Mouse (Mus musculus): ENCODE data around the gene Hnrnph1.

Gene Hnrnph1

GRCm38 (mm10) chr11:50415563-50416241, 38.9 kb downstream of the Hnrnph1 start:
- DNase-seq, result no peak

- no peak for DNase-seq
Measured at GRCm38 (mm10) chr11:50417856-50418255, 41.1 kb downstream of the Hnrnph1 start.

GRCm38 (mm10) chr11:50421461-50421860, 44.7 kb downstream of the Hnrnph1 start:
- no peak for DNase-seq

GRCm38 (mm10) chr11:50421934-50422780, 45.4 kb downstream of the Hnrnph1 start:
- DNase-seq, result peak; percentile 49

GRCm38 (mm10) chr11:50426056-50426455, 49.3 kb downstream of the Hnrnph1 start:
- no peak for DNase-seq

- peak; percentile 87 for DNase-seq
Measured at GRCm38 (mm10) chr11:50430277-50431133, 53.7 kb downstream of the Hnrnph1 start, which contains the start of gene Rufy1. Gene Rufy1, minus strand, starts transcription at chr11:50431125.

- no peak for DNase-seq
Measured at GRCm38 (mm10) chr11:50431134-50432068, 54.6 kb downstream of the Hnrnph1 start.

GRCm38 (mm10) chr11:50432069-50432440, 55.3 kb downstream of the Hnrnph1 start:
- DNase-seq, result no peak

GRCm38 (mm10) chr11:50432896-50433295, 56.1 kb downstream of the Hnrnph1 start:
- no peak for DNase-seq

Data from cerebellum, adult 11-12 months (tissue).